Mouse (Mus musculus) heart, embryonic 12.5 days (tissue): ENCODE data around the gene C1s1. TPM values are rescaled to one million over a fixed set of nuclear protein-coding genes. Genes with fewer than 3 reads are reported as not detected.
A peak's percentile ranks its signal among the peaks of the same experiment; 100 is the strongest.
"Not testable (repeated sequence)": the region's sequence is repeated elsewhere in the genome, so short reads cannot be mapped to it uniquely, and the experiment has no call there.

ENCODE experiments used
- ATAC-seq: fragments of 200-750 bp; cut with Nextera tagmentation; 2 replicates; pipeline ENCODE4 v1.8.0; 2017; ENCODE audit warnings: moderate TSS enrichment, moderate library complexity; ENCODE audit not compliant: insufficient number of reproducible peaks, low FRiP score
- H3K27ac ChIP-seq: fragments of 300-500 bp; sonication (generic); 2 replicates; pipeline ENCODE4 v1.5.1; 2016; ENCODE audit warnings: mild to moderate bottlenecking, moderate library complexity; ENCODE audit not compliant: poor library complexity, severe bottlenecking
- H3K27me3 ChIP-seq: fragments of 300-500 bp; sonication (generic); replicated peaks from 2 replicates; pipeline ENCODE4 v1.6.1; 2016; ENCODE audit warnings: mild to moderate bottlenecking, moderate library complexity
- H3K36me3 ChIP-seq: fragments of 300-500 bp; sonication (generic); 2 replicates; pipeline ENCODE4 v1.6.1; 2016; ENCODE audit warnings: mild to moderate bottlenecking, moderate library complexity
- H3K4me1 ChIP-seq: fragments of 300-500 bp; sonication (generic); replicated peaks from 2 replicates; pipeline ENCODE4 v1.6.1; 2016; ENCODE audit warnings: mild to moderate bottlenecking
- H3K4me2 ChIP-seq: fragments of 300-500 bp; sonication (generic); 2 replicates; pipeline ENCODE4 v1.6.1; 2016; ENCODE audit warnings: mild to moderate bottlenecking, moderate library complexity
- H3K4me3 ChIP-seq: fragments of 300-500 bp; sonication (generic); 2 replicates; pipeline ENCODE4 v1.5.1; 2016; ENCODE audit warnings: mild to moderate bottlenecking
- H3K9ac ChIP-seq: fragments of 300-500 bp; sonication (generic); 2 replicates; pipeline ENCODE4 v1.6.1; 2016; ENCODE audit warnings: mild to moderate bottlenecking, moderate library complexity
- H3K9me3 ChIP-seq: fragments of 300-500 bp; sonication (generic); replicated peaks from 2 replicates; pipeline ENCODE4 v1.6.1; 2016; ENCODE audit warnings: mild to moderate bottlenecking, moderate library complexity
- WGBS: fragments of 180-500 bp; shearing (Covaris S2); methylation state at CpG from one replicate; pipeline ENCODE4 v1.1.7; 2016; 5-methylcytosine and 5-hydroxymethylcytosine counted together
- polyA plus RNA-seq: library from polyadenylated mRNA; unstranded; fragments of >200 nt; fragmentation: Nextera tagmentation; extraction: Ambion mirVana; gene quantifications from 2 replicates; pipeline ENCODE4 v1.2.1, GENCODE M21; 2016

C1s1 gene
- polyA plus RNA-seq, 1 experiment from 2014 or later: 0.49 TPM

DNA sequence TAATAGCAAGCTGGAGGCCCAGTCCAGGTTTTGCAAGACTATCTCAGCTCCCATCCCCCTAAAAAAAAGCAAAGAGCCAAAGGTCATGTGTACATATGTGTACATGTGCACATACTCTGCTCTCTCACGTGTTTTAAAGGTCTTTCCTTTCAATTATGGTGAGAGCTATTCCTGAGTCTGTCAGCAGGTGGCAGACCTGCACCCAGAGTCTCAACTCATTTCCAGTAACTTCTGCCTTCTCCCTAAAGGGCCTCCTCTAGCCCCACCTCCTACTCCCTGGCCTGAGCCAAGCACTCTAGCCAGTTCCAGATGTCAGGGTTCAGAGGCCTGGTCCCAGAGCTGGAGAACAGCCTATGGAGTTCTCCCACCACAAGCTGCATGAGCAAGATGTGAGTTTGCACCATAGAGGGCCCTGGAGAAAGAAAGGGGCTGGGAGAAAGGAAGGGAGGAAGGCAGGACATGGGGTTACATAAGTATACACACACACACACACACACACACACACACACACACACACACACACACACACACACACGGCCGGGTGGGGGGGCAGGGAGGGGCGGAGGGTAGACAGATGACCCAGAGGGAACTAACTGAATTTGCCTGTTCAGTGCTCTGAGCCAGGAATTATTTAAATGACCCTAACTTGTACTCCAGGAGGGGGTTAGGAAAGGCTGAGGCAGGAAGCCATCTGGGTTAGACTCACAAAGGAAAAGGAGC is 49.2 kb downstream of the C1s1 start, which contains the start of gene C1rl:
TSS of gene C1rl (plus strand) at position 272 of the 720 bp plus-strand sequence.
- no peak within 1 kb of the TSS for H3K9ac ChIP-seq
- WGBS: 51% methylated on average over 4 of the region's 4 CpGs

GRCm38 (mm10) chr6:124491427-124491826 is 50.7 kb downstream of the C1s1 start:
- no peak overlapping the region for H3K4me2 ChIP-seq
- H3K9me3 ChIP-seq: peaks cover 2% of the 10 kb centered on the region; the same call in 1 of the 2 replicates
- no peak overlapping the region for H3K9ac ChIP-seq
- no peaks in the 10 kb centered on the region for H3K36me3 ChIP-seq
- H3K4me1 ChIP-seq: peaks cover 6% of the 10 kb centered on the region; the same call in 1 of the 2 replicates
- 76% methylated on average over 6 of the region's 6 CpGs for WGBS
- no peak for ATAC-seq
- H3K27ac ChIP-seq: no peak overlapping the region
- no peaks in the 10 kb centered on the region for H3K27me3 ChIP-seq
- no peak overlapping the region for H3K4me3 ChIP-seq

More for the DNA sequence above, 49.2 kb downstream of the C1s1 start, which contains the start of gene C1rl:
- no peaks in the 10 kb centered on the region for H3K36me3 ChIP-seq
- peak; percentile 81 for ATAC-seq
- no peaks in the 10 kb centered on the region for H3K27me3 ChIP-seq
- H3K4me2 ChIP-seq: no peak within 1 kb of the TSS
- H3K4me3 ChIP-seq: no peak within 1 kb of the TSS
- peaks cover 6% of the 10 kb centered on the region; the same call in 1 of the 2 replicates for H3K4me1 ChIP-seq
- H3K9me3 ChIP-seq: 0 out of 2 replicates have a peak, but pooled peaks cover 2% of the 10 kb centered on the region
- H3K27ac ChIP-seq: no peak within 1 kb of the TSS

DNA sequence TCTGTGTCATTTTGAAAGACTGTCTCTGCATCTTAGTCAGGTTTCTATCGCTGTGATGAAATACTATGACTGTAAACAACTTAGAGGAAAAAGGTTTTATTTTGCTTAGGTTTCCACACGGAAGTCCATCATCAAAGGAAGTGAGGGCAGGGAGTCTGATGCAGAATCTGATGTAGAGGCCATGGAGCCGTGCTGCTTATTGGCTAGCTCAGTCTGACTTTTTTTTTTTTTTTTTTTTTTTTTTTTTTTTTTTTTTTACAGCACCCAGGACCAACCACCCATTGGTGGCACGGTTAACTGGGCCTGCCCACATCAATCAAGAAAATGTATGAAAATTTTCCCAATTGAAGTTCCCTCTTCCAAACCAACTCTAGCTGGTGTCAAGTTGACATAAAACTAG is 53.2 kb downstream of the C1s1 start:
- H3K27ac ChIP-seq: no peak overlapping the region
- no peak overlapping the region for H3K9ac ChIP-seq
- no peaks in the 10 kb centered on the region; the same call in 1 of the 2 replicates for H3K9me3 ChIP-seq
- H3K36me3 ChIP-seq: no peaks in the 10 kb centered on the region
- 70% methylated on average over 4 of the region's 4 CpGs for WGBS
- no peak for ATAC-seq
- H3K4me2 ChIP-seq: no peak overlapping the region
- H3K4me1 ChIP-seq: peaks cover 6% of the 10 kb centered on the region; the same call in 1 of the 2 replicates
- no peaks in the 10 kb centered on the region for H3K27me3 ChIP-seq
- no peak overlapping the region for H3K4me3 ChIP-seq

- Histone ChIP-seq H3K27ac (no peak overlapping the region), H3K9ac (no peak overlapping the region), H3K4me2 (no peak overlapping the region), H3K4me1 (no peaks in the 10 kb centered on the region), H3K4me3 (no peak overlapping the region), H3K27me3 (no peaks in the 10 kb centered on the region), H3K9me3 (no peaks in the 10 kb centered on the region; the same call in 1 of the 2 replicates), H3K36me3 (no peaks in the 10 kb centered on the region)
- 39% methylated on average over 2 of the region's 2 CpGs for WGBS
- ATAC-seq: no peak
Measured at GRCm38 (mm10) chr6:124487509-124487908, 54.6 kb downstream of the C1s1 start.

DNA sequence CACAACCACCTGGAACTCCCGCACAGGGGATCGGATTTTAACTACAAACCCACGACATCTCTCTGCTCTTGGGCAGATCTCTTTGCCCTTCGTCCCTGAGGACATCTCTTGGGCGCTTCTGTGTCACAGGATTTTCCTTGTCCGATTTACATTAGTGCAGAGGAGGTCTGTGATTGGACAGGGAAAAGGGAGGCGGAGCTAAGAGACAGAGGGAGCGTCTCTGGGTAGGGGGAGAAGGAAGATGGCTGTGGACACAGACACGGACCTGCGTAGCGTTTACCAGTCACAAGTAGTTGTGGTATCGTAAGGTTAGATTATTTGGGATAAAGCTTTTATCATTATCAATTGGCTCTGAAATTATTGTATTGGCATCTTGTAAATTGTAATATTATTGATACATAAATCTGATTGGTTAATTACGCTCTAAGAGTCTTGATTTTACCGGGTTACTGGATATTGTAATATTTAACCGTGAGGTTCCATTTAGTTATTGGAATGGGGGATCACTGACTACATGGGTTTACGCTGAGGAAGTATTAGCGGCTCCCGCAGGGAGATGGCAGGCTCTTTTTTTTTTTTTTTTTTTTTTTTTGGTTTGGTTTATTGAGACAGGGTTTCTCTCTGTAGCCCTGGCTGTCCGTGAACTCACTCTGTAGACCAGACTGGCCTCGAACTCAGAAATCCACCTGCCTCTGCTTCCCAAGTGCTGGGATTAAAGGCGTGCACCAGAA is 56.6 kb downstream of the C1s1 start:
- H3K36me3 ChIP-seq: no peaks in the 10 kb centered on the region
- H3K4me1 ChIP-seq: no peaks in the 10 kb centered on the region
- no peak for ATAC-seq
- H3K4me3 ChIP-seq: peak overlapping the region; percentile 27
- no peaks in the 10 kb centered on the region for H3K27me3 ChIP-seq
- peak overlapping the region; percentile 57 for H3K4me2 ChIP-seq
- H3K9ac ChIP-seq: no peak overlapping the region
- no peak overlapping the region for H3K27ac ChIP-seq
- WGBS: 29% methylated on average over 21 of the region's 21 CpGs
- H3K9me3 ChIP-seq: no peaks in the 10 kb centered on the region; the same call in 1 of the 2 replicates

DNA sequence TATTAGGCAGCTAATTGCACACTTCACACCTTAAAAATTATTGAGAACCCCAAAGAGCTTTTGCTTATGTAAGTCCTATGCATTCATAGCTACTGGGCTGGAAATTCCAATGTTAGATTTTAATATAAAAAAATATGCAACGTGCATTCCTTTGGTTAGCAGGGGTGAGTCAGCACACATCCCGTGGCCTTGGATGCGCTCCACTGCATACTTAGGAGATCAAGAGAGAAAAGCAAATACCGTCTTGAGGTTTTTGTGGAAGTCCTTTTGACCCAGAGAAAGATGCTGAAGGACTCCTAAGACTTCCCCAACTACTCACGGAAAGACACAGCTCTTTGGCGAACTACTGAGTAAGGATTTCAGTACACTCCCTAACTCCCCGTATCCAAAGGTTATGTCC is 57.3 kb downstream of the C1s1 start:
- Histone ChIP-seq H3K4me1 (no peaks in the 10 kb centered on the region), H3K4me3 (no peak overlapping the region), H3K9ac (no peak overlapping the region), H3K4me2 (no peak overlapping the region), H3K27me3 (no peaks in the 10 kb centered on the region), H3K36me3 (no peaks in the 10 kb centered on the region), H3K27ac (no peak overlapping the region), H3K9me3 (no peaks in the 10 kb centered on the region; the same call in 1 of the 2 replicates)
- ATAC-seq: no peak
- 80% methylated on average over 7 of the region's 7 CpGs for WGBS

DNA sequence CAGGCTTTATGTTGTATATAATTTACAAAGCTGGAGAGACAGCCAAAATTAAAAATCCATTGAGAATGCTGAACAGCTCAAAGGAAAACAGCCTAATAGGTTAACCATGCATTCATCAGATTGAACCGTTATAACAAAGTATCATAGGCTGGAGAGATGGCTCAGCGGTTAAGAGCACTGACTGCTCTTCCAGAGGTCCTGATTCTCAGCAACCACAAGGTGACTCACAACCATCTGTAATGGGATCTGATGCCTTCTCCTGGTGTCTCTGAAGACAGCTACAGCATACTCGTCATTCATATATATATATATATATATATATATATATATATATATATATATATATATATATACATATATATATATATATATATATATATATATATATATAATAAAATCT is 58.3 kb downstream of the C1s1 start:
- not testable (repeated sequence) for H3K9me3 ChIP-seq, H3K36me3 ChIP-seq, ATAC-seq, H3K27ac ChIP-seq, H3K27me3 ChIP-seq, H3K4me1 ChIP-seq, H3K4me2 ChIP-seq, H3K4me3 ChIP-seq, H3K9ac ChIP-seq
- 76% methylated on average over 3 of the region's 3 CpGs for WGBS

DNA sequence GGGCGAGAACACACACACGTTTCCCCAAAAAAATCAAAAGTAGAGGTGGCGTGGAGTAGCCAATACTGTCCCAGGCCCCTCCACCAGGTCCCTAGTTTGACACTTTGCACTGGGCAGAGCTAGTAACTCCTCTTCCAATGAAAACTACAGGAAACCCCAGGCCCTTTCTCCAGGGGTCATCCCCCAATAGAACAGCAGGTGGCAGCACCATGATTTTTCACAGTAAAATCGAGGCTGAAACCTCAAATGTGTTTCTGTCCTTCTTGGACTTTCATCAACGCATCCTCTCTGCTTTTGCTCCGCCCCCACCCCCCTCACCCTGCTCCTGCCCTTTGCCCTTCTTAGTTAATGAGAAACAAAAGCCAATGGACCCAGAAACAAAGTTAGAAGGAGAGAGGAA is 60.6 kb downstream of the C1s1 start:
- WGBS: 22% methylated on average over 6 of the region's 6 CpGs
- H3K27me3 ChIP-seq: no peaks in the 10 kb centered on the region
- ATAC-seq: no peak

More for the DNA sequence above, 60.6 kb downstream of the C1s1 start:
- H3K4me2 ChIP-seq: no peak overlapping the region
- no peak overlapping the region for H3K27ac ChIP-seq
- H3K4me1 ChIP-seq: peaks cover 12% of the 10 kb centered on the region
- H3K9ac ChIP-seq: no peak overlapping the region
- H3K36me3 ChIP-seq: no peaks in the 10 kb centered on the region
- no peaks in the 10 kb centered on the region for H3K9me3 ChIP-seq
- no peak overlapping the region for H3K4me3 ChIP-seq

Other genes starting within 250 kb of the C1s1 start
- gene Cd163, start 237.7 kb downstream of the C1s1 start, polyA plus RNA-seq: not detected in 2 replicates
- gene Pex5, start 127.3 kb downstream of the C1s1 start, polyA plus RNA-seq: 23.7 and 25.4 TPM in 2 replicates
- gene Clstn3, start 77.6 kb downstream of the C1s1 start, polyA plus RNA-seq: 1.5 and 1.7 TPM in 2 replicates
- gene C1rl, start 49.2 kb downstream of the C1s1 start, polyA plus RNA-seq: 0.31 and 0.41 TPM in 2 replicates
- gene C1ra, start 30.0 kb downstream of the C1s1 start, polyA plus RNA-seq: 0.19 and 0.24 TPM in 2 replicates
- not detected in 2 replicates for gene C1rb, start 27.9 kb upstream of the C1s1 start, polyA plus RNA-seq
- not detected in 2 replicates for gene C1s2, start 93.7 kb upstream of the C1s1 start, polyA plus RNA-seq
- gene Lpcat3, start 120.7 kb upstream of the C1s1 start, polyA plus RNA-seq: 37.4 and 40.0 TPM in 2 replicates
- gene Emg1, start 169.8 kb upstream of the C1s1 start, polyA plus RNA-seq: 105 and 107 TPM in 2 replicates
- gene Phb2, start 170.0 kb upstream of the C1s1 start, polyA plus RNA-seq: 345 and 349 TPM in 2 replicates
- 4.4 and 4.9 TPM in 2 replicates for gene Ptpn6, start 196.4 kb upstream of the C1s1 start, polyA plus RNA-seq
- 352 and 365 TPM in 2 replicates for gene Grcc10, start 199.0 kb upstream of the C1s1 start, polyA plus RNA-seq
- gene Gm45234, start 213.7 kb upstream of the C1s1 start, polyA plus RNA-seq: not detected in 2 replicates
- 9.5 and 10.2 TPM in 2 replicates for gene Atn1, start 214.2 kb upstream of the C1s1 start, polyA plus RNA-seq
- 6.0 and 6.4 TPM in 2 replicates for gene Eno2, start 227.3 kb upstream of the C1s1 start, polyA plus RNA-seq
- 0.55 TPM in 1 of 2 replicates, not detected in the other for gene Lrrc23, start 237.4 kb upstream of the C1s1 start, polyA plus RNA-seq